Mouse (Mus musculus) embryo, embryonic 11.5 days (tissue): ENCODE measurements around the gene Gpr139.

Source experiments
- DNase-seq: peaks from one replicate; pipeline ENCODE4 v3.0.0-alpha.2; 2012; ENCODE audit warnings: low read depth, low spot score

Gene Gpr139

DNA sequence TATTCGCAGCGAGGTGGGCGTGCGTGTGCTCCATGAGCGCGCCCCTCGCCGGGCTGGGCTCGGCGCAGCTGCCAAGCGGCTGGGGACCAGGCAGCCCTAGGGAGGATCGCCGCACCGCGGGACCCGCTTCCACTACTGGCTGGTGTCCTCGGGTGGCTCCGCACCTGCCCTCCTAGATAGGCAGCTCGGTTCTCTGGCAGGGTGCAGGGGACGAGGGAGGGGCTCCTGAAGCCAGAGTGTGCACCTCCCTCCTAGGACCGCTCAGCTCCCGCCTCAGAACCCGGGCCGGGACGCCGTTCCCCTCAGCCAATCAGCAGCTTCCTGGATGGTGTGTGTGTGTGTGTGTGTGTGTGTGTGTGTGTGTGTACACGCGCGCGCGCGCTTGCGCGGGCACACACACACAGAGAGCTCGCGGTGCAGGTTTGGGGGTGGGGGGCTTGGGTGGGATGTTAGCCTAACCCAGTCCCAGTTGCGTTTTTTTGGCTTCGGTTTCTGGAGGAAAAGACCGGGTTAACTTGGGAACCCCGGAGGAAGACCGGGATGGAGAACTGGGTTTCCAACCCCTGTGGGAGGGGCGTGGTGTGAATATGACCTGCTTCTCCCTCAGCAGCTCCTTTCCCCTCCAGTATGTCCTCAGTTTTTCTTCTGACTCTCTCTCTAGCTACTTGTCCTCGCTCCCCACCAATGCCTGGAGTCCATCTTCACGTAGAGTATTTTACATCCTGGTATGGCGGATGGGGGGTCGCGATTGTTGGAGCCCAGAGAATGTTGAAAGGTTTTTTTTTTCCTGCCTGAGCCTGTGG lies at the start of gene Gpr139:
Gene Gpr139 (minus strand): TSS at position 263 of the 803 bp plus-strand sequence.
- DNase-seq = peak; percentile 24

DNA sequence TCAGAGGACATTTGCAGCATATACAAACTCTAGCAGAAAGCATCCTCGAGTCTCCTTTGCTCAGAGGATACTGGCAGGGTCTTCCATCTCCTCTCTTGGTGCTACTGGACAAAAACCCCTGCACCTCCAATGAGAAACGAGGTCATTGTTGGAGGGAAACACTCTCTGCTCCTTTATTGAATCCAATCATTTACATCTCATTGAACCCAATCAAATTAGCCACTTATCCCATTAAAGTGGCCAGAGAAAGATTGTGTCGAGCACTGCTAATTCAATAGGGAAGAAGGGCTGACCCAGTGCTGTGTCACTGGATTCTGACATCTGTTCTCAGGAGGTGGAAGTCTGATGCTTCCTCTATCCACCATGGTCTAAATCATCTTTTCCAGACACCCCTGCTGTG lies 46.6 kb upstream of the Gpr139 start:
- no peak for DNase-seq

DNA sequence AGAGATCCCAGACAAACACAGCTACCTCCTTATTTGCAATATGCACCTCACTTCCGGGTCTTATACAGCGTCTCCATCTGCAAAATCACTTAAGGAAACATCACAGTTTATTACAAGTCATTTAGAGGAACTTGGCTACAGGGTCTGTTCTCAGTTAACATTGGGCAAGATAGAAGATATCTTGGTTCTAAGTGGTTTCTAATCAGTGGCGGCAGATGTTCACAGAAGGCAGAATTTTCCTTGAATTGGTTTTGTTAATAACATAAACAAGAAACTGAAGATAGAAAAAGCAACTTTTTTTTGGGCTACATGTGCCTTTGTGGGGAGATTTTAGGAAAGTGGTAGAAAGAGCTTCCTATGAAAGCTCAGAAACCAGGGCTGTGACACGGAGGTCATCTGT lies 38.3 kb upstream of the Gpr139 start:
- no peak for DNase-seq

DNA sequence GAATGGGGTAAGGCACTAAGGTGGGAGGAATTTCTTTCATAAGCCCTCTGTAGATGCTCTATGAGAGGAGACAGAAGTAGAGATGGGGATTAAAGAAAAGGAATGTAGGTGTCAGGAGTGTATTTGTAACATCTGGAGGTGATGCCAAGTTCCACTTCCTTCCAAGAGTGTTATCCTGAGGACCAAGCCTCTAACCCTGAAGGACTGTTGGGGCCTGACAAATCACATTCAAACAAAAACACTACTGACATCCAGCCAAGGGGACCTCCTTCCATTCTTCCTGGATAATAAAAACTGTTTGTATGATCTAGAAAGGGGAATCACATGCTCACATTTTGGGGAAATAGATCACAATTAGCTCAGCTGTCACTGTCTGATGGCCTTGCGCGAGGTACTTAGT lies 34.7 kb upstream of the Gpr139 start:
- DNase-seq = no peak

DNA sequence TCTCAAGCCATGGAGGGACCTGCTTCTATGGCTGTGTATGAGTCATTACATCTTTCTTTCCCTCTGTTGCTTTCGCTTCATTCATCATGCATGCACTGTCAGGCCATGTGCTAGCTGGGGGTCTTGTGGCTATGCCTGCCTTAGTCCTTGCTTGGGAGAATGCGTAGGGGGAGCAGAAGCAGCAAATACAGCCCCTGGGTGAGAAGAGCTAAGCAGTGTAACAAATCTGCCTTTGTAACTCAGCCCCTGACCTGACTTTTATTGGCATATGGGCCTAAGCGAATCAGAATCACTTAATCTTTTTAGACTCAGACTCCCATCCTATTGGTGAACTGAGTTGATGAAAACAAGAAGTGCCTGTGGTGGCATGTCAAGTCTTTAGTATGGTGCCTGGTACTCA lies 22.8 kb upstream of the Gpr139 start:
- no peak for DNase-seq

DNA sequence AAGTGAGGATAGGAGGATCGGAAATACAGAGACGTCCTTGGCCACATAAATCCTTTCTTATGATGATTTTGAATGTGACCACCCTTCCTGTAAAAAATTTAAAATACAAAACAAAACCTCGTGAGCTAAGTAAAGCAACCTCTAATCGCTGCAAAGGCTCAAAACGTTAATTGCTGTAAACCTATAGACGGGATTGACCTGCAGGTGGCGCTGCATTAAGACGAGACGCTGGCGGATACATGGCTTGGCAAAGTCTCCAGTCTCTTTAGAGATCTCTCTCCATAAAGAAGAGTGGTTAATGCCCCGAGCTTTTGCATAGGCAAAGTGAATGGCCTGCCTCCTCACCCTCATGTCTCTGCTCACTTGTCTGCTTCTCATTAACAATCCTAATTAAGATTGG lies 2.0 kb upstream of the Gpr139 start:
- no peak for DNase-seq

DNA sequence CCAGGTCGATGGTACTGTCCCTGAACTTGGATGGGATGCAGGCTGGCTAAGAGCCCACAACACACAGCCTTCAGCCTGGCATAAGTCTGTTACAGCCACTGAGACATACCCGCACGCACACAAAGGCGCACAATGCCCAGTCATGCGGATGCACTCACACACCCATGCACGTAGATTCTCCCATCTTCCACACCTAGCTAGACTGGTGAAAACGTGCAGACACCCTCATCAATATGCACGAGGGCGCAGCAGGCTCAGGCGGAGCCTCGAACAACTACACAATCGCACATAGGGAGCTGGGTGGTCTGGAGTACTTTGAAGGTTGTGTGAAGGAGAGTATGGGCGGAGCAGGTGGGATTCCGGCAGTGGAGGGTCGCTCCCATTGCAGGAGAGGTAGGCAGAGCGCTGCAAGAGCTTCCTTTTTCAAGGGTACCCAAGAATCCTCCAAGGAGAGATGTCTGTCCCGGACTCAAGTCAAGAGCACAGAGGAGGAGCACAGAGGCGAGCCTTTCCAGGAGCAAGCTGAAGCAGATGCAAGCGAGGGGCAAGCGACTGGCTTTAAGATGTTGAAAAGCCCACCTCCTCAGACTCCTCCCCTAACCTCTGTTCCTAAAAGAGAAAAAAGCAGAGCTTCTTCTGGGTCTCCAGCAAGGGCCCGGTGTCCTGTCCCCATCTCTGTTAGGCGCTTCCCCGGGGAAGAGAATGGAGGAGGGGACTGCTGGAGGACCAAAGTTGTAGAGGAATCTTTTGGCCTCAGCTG lies 958 bp upstream of the Gpr139 start:
- no peak for DNase-seq

DNA sequence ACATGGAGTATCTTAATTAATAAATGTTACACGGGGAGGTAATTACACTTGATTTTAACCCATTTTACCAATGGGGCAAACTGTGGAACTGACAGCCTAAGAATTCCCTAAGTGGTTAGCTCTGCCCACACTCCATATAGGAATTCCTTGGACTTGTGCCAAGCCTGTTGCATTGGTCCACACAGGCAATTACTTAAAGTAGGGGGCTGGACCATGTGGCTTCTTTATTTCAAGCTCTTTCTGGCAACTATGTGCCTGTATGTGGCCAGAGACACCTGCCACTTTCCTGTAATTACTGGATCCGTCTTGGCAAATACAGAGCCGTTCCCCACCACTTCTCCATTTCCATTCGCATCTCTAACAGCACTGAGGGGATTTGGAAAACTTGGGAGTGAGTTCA lies 3.4 kb downstream of the Gpr139 start:
- DNase-seq = no peak

DNA sequence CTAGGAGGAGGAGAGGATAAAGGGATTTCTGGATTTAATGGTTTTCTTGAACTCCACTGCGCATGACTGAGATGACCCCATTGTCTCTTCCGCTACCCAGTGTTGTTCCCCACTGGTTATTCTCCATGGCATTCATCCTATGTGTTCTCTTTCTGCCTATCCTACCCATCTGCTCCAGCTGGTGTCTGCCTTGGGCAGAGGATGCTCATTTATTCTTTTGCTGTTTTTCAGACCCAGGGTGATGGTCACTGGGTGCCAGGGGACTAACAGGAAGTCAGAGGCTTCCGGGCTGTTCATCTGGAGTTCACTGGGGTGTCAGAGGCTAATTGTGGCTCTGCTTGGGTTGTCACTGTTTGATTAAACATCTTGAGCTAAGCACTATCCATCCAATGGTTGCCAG lies 24.4 kb downstream of the Gpr139 start:
- DNase-seq = no peak

DNA sequence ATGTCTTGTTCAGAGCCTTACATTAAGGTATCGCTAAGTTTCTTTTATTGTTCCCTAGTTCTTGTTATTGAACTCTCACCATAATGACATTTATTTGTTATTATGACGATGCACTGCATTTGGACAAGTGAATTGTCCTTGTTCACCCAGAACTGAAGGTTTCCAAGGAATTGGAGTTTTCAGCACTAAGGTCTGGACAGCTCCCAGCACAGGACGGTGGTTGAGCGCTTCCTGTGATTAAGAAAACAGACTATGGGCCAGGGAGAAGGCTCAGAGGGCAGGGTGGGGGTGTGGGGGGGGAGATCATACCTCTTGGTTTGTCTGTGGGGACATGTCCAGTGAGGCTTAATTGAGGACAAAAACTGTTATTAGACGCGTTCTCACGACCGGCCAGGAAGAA lies 72.6 kb downstream of the Gpr139 start:
- peak; percentile 52 for DNase-seq

DNA sequence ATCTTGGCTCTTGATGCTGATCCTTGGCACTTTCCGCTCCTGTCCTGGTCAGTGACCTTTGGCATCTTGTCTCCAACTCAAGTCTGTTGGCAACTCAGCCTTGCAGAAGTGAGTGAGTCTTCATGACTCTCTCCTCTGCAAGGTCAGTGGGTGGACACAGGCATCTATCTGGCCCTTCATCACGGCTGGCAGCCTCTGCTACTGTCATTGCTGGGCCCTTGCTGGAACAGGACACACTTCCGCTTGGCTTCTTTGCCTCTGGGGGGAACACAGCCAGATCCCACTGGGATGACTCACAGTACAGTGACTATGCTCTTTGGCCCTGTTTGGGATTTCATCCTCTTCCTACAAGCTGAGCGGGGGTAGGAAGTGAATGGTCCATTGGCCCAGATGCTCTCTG lies 78.5 kb downstream of the Gpr139 start:
- DNase-seq = no peak

DNA sequence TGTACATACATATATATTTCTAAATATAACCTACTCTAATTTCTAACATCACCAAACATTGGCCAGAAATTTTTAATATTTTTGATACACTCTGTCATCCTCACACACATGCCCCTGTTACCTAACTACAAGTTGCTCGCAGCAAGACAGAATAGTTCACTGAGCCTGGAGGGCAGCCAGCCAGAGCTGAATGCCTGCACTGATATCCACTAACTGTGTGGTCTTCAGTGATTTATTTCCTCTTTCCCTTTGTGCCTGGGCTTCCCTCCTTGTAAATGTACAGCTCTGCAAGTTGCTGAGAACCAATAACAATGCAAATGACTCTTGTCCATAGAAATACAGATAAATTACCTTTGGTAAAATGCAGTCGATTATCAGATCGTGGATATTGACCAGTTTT lies 87.8 kb downstream of the Gpr139 start:
- DNase-seq = no peak
